Mouse (Mus musculus): ENCODE data around the gene Diablo.
A peak's percentile ranks its signal among the peaks of the same experiment; 100 is the strongest.

Diablo gene

GRCm38 (mm10) chr5:123501973-123502372, 22.0 kb downstream of the Diablo start:
- no peak for DNase-seq (ENCODE audit: low read depth, low spot score)

- peak; percentile 55 for DNase-seq (ENCODE audit: low read depth, low spot score)
Observed at GRCm38 (mm10) chr5:123499717-123500116, 24.3 kb downstream of the Diablo start.

GRCm38 (mm10) chr5:123489935-123490334, 34.0 kb downstream of the Diablo start:
- no peak for DNase-seq (ENCODE audit: low read depth, low spot score)

- no peak for DNase-seq (ENCODE audit: low read depth, low spot score)
Observed at GRCm38 (mm10) chr5:123489112-123489785, 34.7 kb downstream of the Diablo start, which contains the start of the genes Lrrc43 and Il31. Lrrc43 (plus strand) TSS chr5:123489305. Il31 (minus strand) TSS chr5:123489489.

GRCm38 (mm10) chr5:123487659-123488395, 36.1 kb downstream of the Diablo start:
- DNase-seq (ENCODE audit: low read depth, low spot score) = no peak

- DNase-seq (ENCODE audit: low read depth, low spot score) = no peak
Observed at GRCm38 (mm10) chr5:123473817-123474216, 50.2 kb downstream of the Diablo start.

- DNase-seq (ENCODE audit: low read depth, low spot score) = peak; percentile 10
Observed at GRCm38 (mm10) chr5:123470784-123471400, 53.1 kb downstream of the Diablo start.

GRCm38 (mm10) chr5:123464638-123465037, 59.3 kb downstream of the Diablo start:
- no peak for DNase-seq (ENCODE audit: low read depth, low spot score)

GRCm38 (mm10) chr5:123461420-123461819, 62.6 kb downstream of the Diablo start:
- DNase-seq (ENCODE audit: low read depth, low spot score) = no peak
